Mouse (Mus musculus) CH12.LX (cell line): ENCODE results near the gene Colq. TPM values are rescaled to one million over a fixed set of nuclear protein-coding genes. Genes with fewer than 3 reads are reported as not detected.

Experiments used
- DNase-seq: peaks from one replicate; pipeline ENCODE4 v3.0.0-alpha.2; 2013; ENCODE audit errors: extremely low read depth
- H3K27ac ChIP-seq: 2 replicates; pipeline ENCODE4 v1.5.1; 2012; ENCODE audit warnings: low read depth, mild to moderate bottlenecking, control low read depth, moderate library complexity; ENCODE audit not compliant: insufficient read depth
- H3K27me3 ChIP-seq: replicated peaks from 2 replicates; pipeline ENCODE3; 2012; ENCODE audit warnings: inconsistent platforms
- H3K36me3 ChIP-seq, 2 experiments: replicated peaks in 1 of 2; 2 replicates each; pipeline versions ENCODE3 to v1.6.1; 2012; ENCODE audit warnings: inconsistent platforms in 1 of 2, low read length in 1 of 2, mild to moderate bottlenecking in 1 of 2, mixed read lengths in 1 of 2, moderate library complexity in 1 of 2; ENCODE audit not compliant: control insufficient read depth in 1 of 2, insufficient read depth in 1 of 2
- H3K4me1 ChIP-seq, 2 experiments: 2 replicates each; pipeline ENCODE4 v1.6.1; 2012; ENCODE audit warnings: inconsistent platforms in 1 of 2, moderate library complexity in 1 of 2; ENCODE audit not compliant: insufficient read depth in 2 of 2, control insufficient read depth in 1 of 2
- H3K4me2 ChIP-seq: 2 replicates; pipeline ENCODE4 v1.6.1; 2012; ENCODE audit warnings: low read depth, mild to moderate bottlenecking, control low read depth; ENCODE audit not compliant: poor library complexity, insufficient read depth, severe bottlenecking
- H3K4me3 ChIP-seq, 3 experiments: fragments of 150-350 bp in 1 of 3; sonication (generic) in 1 of 3; replicated peaks in 1 of 3; 2 replicates each; pipeline versions ENCODE3 to v1.5.1; 2011 to 2012; ENCODE audit warnings: low read depth in 2 of 3, low read length in 2 of 3, mild to moderate bottlenecking in 2 of 3, moderate library complexity in 2 of 3, control low read depth in 1 of 3, improper control_type of control experiment in 1 of 3, inconsistent platforms in 1 of 3, mixed read lengths in 1 of 3; ENCODE audit not compliant: poor library complexity in 1 of 3
- H3K79me2 ChIP-seq: replicated peaks from 2 replicates; pipeline ENCODE4 v1.6.1; 2012; ENCODE audit warnings: mild to moderate bottlenecking, moderate library complexity; ENCODE audit not compliant: control insufficient read depth, poor library complexity, insufficient read depth, severe bottlenecking; ENCODE audit errors: extremely low read depth
- H3K9ac ChIP-seq: 2 replicates; pipeline ENCODE4 v1.6.1; 2012; ENCODE audit warnings: low read depth, mild to moderate bottlenecking, control low read depth, moderate library complexity; ENCODE audit not compliant: insufficient read depth
- H3K9me3 ChIP-seq: replicated peaks from 2 replicates; pipeline ENCODE3; 2012; ENCODE audit warnings: low read length, inconsistent platforms, mixed read lengths
- BHLHE40 ChIP-seq: IDR thresholded peaks from 2 replicates; pipeline ENCODE4 v1.6.1; 2011; ENCODE audit warnings: mild to moderate bottlenecking, low read depth, low read length, improper control_type of control experiment
- CHD1 ChIP-seq: IDR thresholded peaks from 2 replicates; pipeline ENCODE4 v1.6.1; 2012; ENCODE audit warnings: low read depth, low read length, improper control_type of control experiment, inconsistent platforms
- E2F4 ChIP-seq: IDR thresholded peaks from 2 replicates; pipeline ENCODE4 v1.6.1; 2011; ENCODE audit warnings: low read depth, low read length, improper control_type of control experiment; ENCODE audit not compliant: insufficient replicate concordance
- ELF1 ChIP-seq: IDR thresholded peaks from 2 replicates; pipeline ENCODE4 v1.6.1; 2014; ENCODE audit warnings: low read depth, mild to moderate bottlenecking, inconsistent platforms, low read length, improper control_type of control experiment
- ETS1 ChIP-seq: conservative IDR thresholded peaks from 2 replicates; pipeline ENCODE4 v1.6.1; 2012; ENCODE audit warnings: low read depth, mild to moderate bottlenecking, inconsistent platforms, low read length, improper control_type of control experiment, moderate library complexity
- GABPA ChIP-seq: IDR thresholded peaks from 2 replicates; pipeline ENCODE4 v1.6.1; 2012; ENCODE audit warnings: low read depth, low read length, improper control_type of control experiment, inconsistent platforms; ENCODE audit not compliant: insufficient replicate concordance
- HCFC1 ChIP-seq: IDR thresholded peaks from 2 replicates; pipeline ENCODE4 v1.6.1; 2012; ENCODE audit warnings: low read depth, mild to moderate bottlenecking, inconsistent platforms, low read length, improper control_type of control experiment
- IRF4 ChIP-seq: IDR thresholded peaks from 2 replicates; pipeline ENCODE4 v1.6.1; 2014; ENCODE audit warnings: low read depth, mild to moderate bottlenecking, inconsistent platforms, low read length, improper control_type of control experiment
- MAFK ChIP-seq: IDR thresholded peaks from 2 replicates; pipeline ENCODE4 v1.6.1; 2011; ENCODE audit warnings: low read length, improper control_type of control experiment; ENCODE audit not compliant: insufficient replicate concordance
- MAZ ChIP-seq: IDR thresholded peaks from 2 replicates; pipeline ENCODE4 v1.6.1; 2012; ENCODE audit warnings: low read depth, mild to moderate bottlenecking, inconsistent platforms, low read length, improper control_type of control experiment, moderate library complexity
- MEF2A ChIP-seq: IDR thresholded peaks from 2 replicates; pipeline ENCODE4 v1.6.1; 2014; ENCODE audit warnings: low read depth, mild to moderate bottlenecking, inconsistent platforms, low read length, improper control_type of control experiment, borderline replicate concordance
- MYC ChIP-seq: IDR thresholded peaks from 2 replicates; pipeline ENCODE4 v1.6.1; 2011; ENCODE audit warnings: low read depth, mild to moderate bottlenecking, improper control_type of control experiment, low read length
- NELFE ChIP-seq: IDR thresholded peaks from 2 replicates; pipeline ENCODE4 v1.6.1; 2011; ENCODE audit warnings: low read depth, low read length, improper control_type of control experiment
- POLR2A ChIP-seq: IDR thresholded peaks from 2 replicates; pipeline ENCODE4 v1.6.1; 2011; ENCODE audit warnings: low read depth, mild to moderate bottlenecking, improper control_type of control experiment, low read length
- RAD21 ChIP-seq: IDR thresholded peaks from 2 replicates; pipeline ENCODE4 v1.6.1; 2011; ENCODE audit warnings: low read depth, mild to moderate bottlenecking, low read length, improper control_type of control experiment, moderate library complexity
- SIN3A ChIP-seq: IDR thresholded peaks from 2 replicates; pipeline ENCODE4 v1.6.1; 2012; ENCODE audit warnings: low read length, improper control_type of control experiment, inconsistent platforms
- TCF12 ChIP-seq: IDR thresholded peaks from 2 replicates; pipeline ENCODE4 v1.6.1; 2014; ENCODE audit warnings: low read depth, mild to moderate bottlenecking, inconsistent platforms, low read length, improper control_type of control experiment
- UBTF ChIP-seq: IDR thresholded peaks from 2 replicates; pipeline ENCODE4 v1.6.1; 2012; ENCODE audit warnings: low read depth, mild to moderate bottlenecking, inconsistent platforms, low read length, improper control_type of control experiment, moderate library complexity
- USF2 ChIP-seq: conservative IDR thresholded peaks from 2 replicates; pipeline ENCODE4 v1.6.1; 2011; ENCODE audit warnings: low read depth, low read length, improper control_type of control experiment
- ZC3H11A ChIP-seq: IDR thresholded peaks from 2 replicates; pipeline ENCODE4 v1.6.1; 2012; ENCODE audit warnings: low read depth, mild to moderate bottlenecking, inconsistent platforms, low read length, improper control_type of control experiment
- ZMIZ1 ChIP-seq: IDR thresholded peaks from 2 replicates; pipeline ENCODE4 v1.6.1; 2012; ENCODE audit warnings: low read depth, mild to moderate bottlenecking, inconsistent platforms, low read length, improper control_type of control experiment
- dilution Hi-C: fragments of 300-500 bp; cut with MboI; formaldehyde crosslinking; loops from 2 replicates; pipeline ENCODE4 v1.14.3; 2020; ENCODE audit warnings: low sequenced_read_pairs; ENCODE audit not compliant: extremely low pct_unique_long_range_greater_than_20kb, extremely low pct_ligation_motif_present
- in situ Hi-C: fragments of 300-500 bp; cut with MboI; formaldehyde crosslinking; loops from 3 replicates; pipeline ENCODE4 v1.14.3; 2019; ENCODE audit warnings: low sequenced_read_pairs, low pct_ligation_motif_present, low pct_unique_long_range_greater_than_20kb, mixed read lengths
- polyA plus RNA-seq: library from polyadenylated mRNA; unstranded; fragments of >175 nt; gene quantifications from 2 replicates; pipeline ENCODE4 v1.2.1, GENCODE M21; 2012; ENCODE audit warnings: low read depth; ENCODE audit not compliant: insufficient read length
- total RNA-seq, 2 experiments: library from RNA; depleted of rRNA; stranded (reverse); fragments of 300-350 nt in 1 of 2; fragments of >200 nt in 1 of 2; gene quantifications; 2 replicates each; pipeline ENCODE4 v1.2.3; 2012 to 2014

Gene Colq
- total and polyA plus RNA-seq, 3 experiments = 1.7 to 4.6 (median 4.2) TPM

- Histone ChIP-seq H3K4me2 (no peak overlapping the region), H3K36me3 (peaks cover 0 to 3% of the 10 kb centered on the region in 2 experiments), H3K4me3 (no peak overlapping the region), H3K9me3 (peaks cover 5% of the 10 kb centered on the region), H3K79me2 (no peaks in the 10 kb centered on the region), H3K9ac (no peak overlapping the region), H3K4me1 (peaks cover 0 to 24% of the 10 kb centered on the region in 2 experiments; a peak in 3 of 4 replicates), H3K27ac (no peak overlapping the region), H3K27me3 (peaks cover 4% of the 10 kb centered on the region)
- in situ Hi-C loops (no loop called here), dilution Hi-C loops (no loop called here)
- TF ChIP-seq ZC3H11A = no peak
- TF ChIP-seq ELF1 = no peak
- TF ChIP-seq SIN3A = no peak
- DNase-seq = no peak
Measured at GRCm38 (mm10) chr14:31576846-31577697, 14.1 kb downstream of the Colq start.

GRCm38 (mm10) chr14:31575866-31576265 is 15.3 kb downstream of the Colq start:
- no peak overlapping the region for H3K27ac ChIP-seq
- H3K9me3 ChIP-seq = peaks cover 1% of the 10 kb centered on the region
- no peak for TF ChIP-seq MAFK
- no peak for TF ChIP-seq UBTF
- TF ChIP-seq MEF2A = no peak
- TF ChIP-seq NELFE = no peak
- TF ChIP-seq POLR2A = no peak
- no peak for TF ChIP-seq IRF4
- no peak for TF ChIP-seq MAZ
- TF ChIP-seq GABPA = no peak
- TF ChIP-seq BHLHE40 = no peak
- TF ChIP-seq MYC = no peak
- no peak for TF ChIP-seq USF2
- no peak for TF ChIP-seq SIN3A
- no peak for TF ChIP-seq ZMIZ1
- TF ChIP-seq ZC3H11A = no peak
- no peak for TF ChIP-seq TCF12
- TF ChIP-seq ETS1 = no peak
- TF ChIP-seq RAD21 = no peak
- TF ChIP-seq CHD1 = no peak
- TF ChIP-seq E2F4 = no peak
- no peak for TF ChIP-seq HCFC1
- DNase-seq = no peak
- H3K36me3 ChIP-seq = peaks cover 0 to under 1% of the 10 kb centered on the region in 2 experiments
- H3K79me2 ChIP-seq = no peaks in the 10 kb centered on the region
- dilution Hi-C loops = no loop called here
- peaks cover 0 to 31% of the 10 kb centered on the region in 2 experiments; a peak in 3 of 4 replicates for H3K4me1 ChIP-seq
- no peak overlapping the region for H3K4me3 ChIP-seq
- no peak overlapping the region for H3K9ac ChIP-seq
- peaks cover 4% of the 10 kb centered on the region for H3K27me3 ChIP-seq
- in situ Hi-C loops = no loop called here
- no peak overlapping the region for H3K4me2 ChIP-seq
